ENCODE assay signal across 8 mouse cellular contexts in the genomic region with DNA sequence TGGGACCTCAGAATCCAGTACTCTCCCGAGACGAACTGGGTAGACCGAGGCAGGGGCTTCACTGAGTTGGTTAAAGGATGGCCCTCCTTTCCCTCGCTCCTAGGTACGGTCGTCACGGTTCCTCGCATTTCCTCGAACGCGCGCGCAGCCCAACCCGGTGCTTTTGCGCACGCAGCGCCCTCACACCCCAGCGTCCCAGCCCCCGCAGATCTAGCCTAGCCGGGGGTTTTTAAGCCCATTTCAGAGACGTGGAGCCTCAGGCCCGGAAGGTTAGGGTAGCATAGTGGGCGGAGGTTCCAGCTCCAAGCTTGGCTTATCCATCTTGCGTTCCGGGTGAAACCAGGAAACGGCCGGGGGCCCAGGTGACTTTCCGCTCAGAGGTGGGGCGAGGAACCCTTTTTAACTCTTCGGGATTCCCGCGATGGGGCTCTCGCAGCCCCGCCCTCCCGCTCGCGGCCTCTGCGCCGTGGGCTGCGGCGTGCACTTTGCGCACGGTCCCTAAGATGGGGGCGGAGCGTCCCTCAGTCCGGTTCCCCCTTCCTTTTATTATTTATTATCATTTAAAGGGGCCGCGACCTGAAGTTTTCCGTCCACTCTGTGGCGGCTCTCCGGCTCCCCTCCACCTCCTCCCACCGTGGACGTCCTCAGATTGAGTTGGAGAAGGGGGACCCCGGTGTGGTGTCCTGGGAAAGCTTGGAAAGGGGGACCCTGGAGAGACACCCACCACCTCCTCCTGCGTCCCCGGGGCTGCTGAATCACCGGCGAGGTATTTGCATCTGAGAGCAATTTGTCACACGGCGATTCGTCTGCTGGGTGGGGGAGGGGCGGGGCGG. TPM values are rescaled to one million over a fixed set of nuclear protein-coding genes. Genes with fewer than 3 reads are reported as not detected.
DNase-seq lines count a peak whose midpoint lies in the region; ATAC-seq and TF ChIP-seq lines count a peak whose summit lies in the region.

A gene (plus strand): TSS at position 553 of the 833 bp plus-strand sequence.

- peak within 1 kb of the TSS; percentile 96 for H3K4me3 ChIP-seq in embryonic facial prominence, embryonic 12.5 days
- H3K4me3 ChIP-seq in limb, embryonic 11.5 days (ENCODE audit: low read depth, low read length): peak within 1 kb of the TSS; percentile 98
- H3K4me3 ChIP-seq in midbrain, embryonic 13.5 days (replicated peaks): peak within 1 kb of the TSS; percentile 81
- peak within 1 kb of the TSS; percentile 83 for H3K4me3 ChIP-seq in small intestine, adult 2 months (ENCODE audit: low read depth, low read length)

- H3K4me1 ChIP-seq in embryonic facial prominence, embryonic 12.5 days: peaks cover 34% of the 10 kb centered on the region
- peaks cover 28% of the 10 kb centered on the region for H3K4me1 ChIP-seq in limb, embryonic 11.5 days (ENCODE audit: control insufficient read depth, insufficient read depth, low read length)
- peaks cover 43% of the 10 kb centered on the region for H3K4me1 ChIP-seq in midbrain, embryonic 13.5 days (replicated peaks)
- peaks cover 8% of the 10 kb centered on the region for H3K4me1 ChIP-seq in small intestine, adult 2 months (ENCODE audit: control insufficient read depth, insufficient read depth, insufficient read length, low read length)

- peak within 1 kb of the TSS; percentile 86 for H3K4me2 ChIP-seq in embryonic facial prominence, embryonic 12.5 days (replicated peaks)
- H3K4me2 ChIP-seq in limb, embryonic 11.5 days (ENCODE audit: low read depth, severe bottlenecking): peak within 1 kb of the TSS; percentile 81
- peak within 1 kb of the TSS; percentile 91 for H3K4me2 ChIP-seq in midbrain, embryonic 13.5 days (replicated peaks)

- H3K27me3 ChIP-seq in embryonic facial prominence, embryonic 12.5 days: peaks cover 20% of the 10 kb centered on the region
- H3K27me3 ChIP-seq in limb, embryonic 11.5 days (ENCODE audit: control insufficient read depth, insufficient read depth, low read length): peaks cover 16% of the 10 kb centered on the region
- peaks cover 22% of the 10 kb centered on the region for H3K27me3 ChIP-seq in midbrain, embryonic 13.5 days
- H3K27me3 ChIP-seq in small intestine, adult 2 months (ENCODE audit: control insufficient read depth, insufficient read depth, low read length): peaks cover 8% of the 10 kb centered on the region

- H3K9me3 ChIP-seq in embryonic facial prominence, embryonic 12.5 days: no peaks in the 10 kb centered on the region
- H3K9me3 ChIP-seq in limb, embryonic 11.5 days (ENCODE audit: control insufficient read depth, low read length): peaks cover 3% of the 10 kb centered on the region; the same call in 1 of the 2 replicates
- no peaks in the 10 kb centered on the region for H3K9me3 ChIP-seq in midbrain, embryonic 13.5 days

- H3K36me3 ChIP-seq in embryonic facial prominence, embryonic 12.5 days: peaks cover 12% of the 10 kb centered on the region
- peaks cover 7% of the 10 kb centered on the region; the same call in 1 of the 2 replicates for H3K36me3 ChIP-seq in limb, embryonic 11.5 days (ENCODE audit: control insufficient read depth, insufficient read depth, low read length)
- peaks cover 13% of the 10 kb centered on the region for H3K36me3 ChIP-seq in midbrain, embryonic 13.5 days
- no peaks in the 10 kb centered on the region for H3K36me3 ChIP-seq in small intestine, adult 2 months (ENCODE audit: control insufficient read depth, insufficient read depth, low read length)

- TF ChIP-seq CTCF in small intestine, adult 2 months (IDR thresholded peaks at IDR 0.05; ENCODE audit: extremely low read depth, insufficient read length, insufficient replicate concordance, low read depth, low read length): no peak

- H3K27ac ChIP-seq in embryonic facial prominence, embryonic 12.5 days: peak within 1 kb of the TSS; percentile 97
- peak within 1 kb of the TSS; percentile 91 for H3K27ac ChIP-seq in limb, embryonic 11.5 days (replicated peaks; ENCODE audit: low read depth, low read length)
- peak within 1 kb of the TSS; percentile 89 for H3K27ac ChIP-seq in midbrain, embryonic 13.5 days
- peak within 1 kb of the TSS; percentile 77 for H3K27ac ChIP-seq in small intestine, adult 2 months (ENCODE audit: insufficient read depth, low read depth, low read length)

- TF ChIP-seq POLR2A in small intestine, adult 2 months (IDR thresholded peaks at IDR 0.05; ENCODE audit: low read depth, low read length): peak; percentile 22; the same call in 1 of the 2 replicates

- peak within 1 kb of the TSS; percentile 91 for H3K9ac ChIP-seq in embryonic facial prominence, embryonic 12.5 days
- peak within 1 kb of the TSS; percentile 95 for H3K9ac ChIP-seq in limb, embryonic 11.5 days (ENCODE audit: low read length)
- H3K9ac ChIP-seq in midbrain, embryonic 13.5 days (replicated peaks): peak within 1 kb of the TSS; percentile 87

- under 1% methylated on average over 63 of the region's 63 CpGs for WGBS in embryonic facial prominence, embryonic 12.5 days
- WGBS in limb, embryonic 11.5 days: under 1% methylated on average over 63 of the region's 63 CpGs
- under 1% methylated on average over 63 of the region's 63 CpGs for WGBS in midbrain, embryonic 13.5 days
- under 1% methylated on average over 63 of the region's 63 CpGs for WGBS in small intestine, adult 2 months

- peak; percentile 90 for DNase-seq in 3T3-L1 (ENCODE audit: low read depth, low spot score)
- peak; percentile 90 to 93 for DNase-seq in adrenal gland, postnatal 36 days
- DNase-seq in heart, adult 18-20 months: peak; percentile 92 to 93
- DNase-seq in kidney, adult 18-20 months: peak; percentile 90
- peak; percentile 95 for DNase-seq in limb, embryonic 11.5 days (ENCODE audit: low spot score)

- ATAC-seq in embryonic facial prominence, embryonic 12.5 days (ENCODE audit: insufficient number of reproducible peaks, insufficient read depth, low FRiP score, low TSS enrichment): peak; percentile 54
- peak; percentile 74 for ATAC-seq in limb, embryonic 11.5 days (ENCODE audit: insufficient number of reproducible peaks, low FRiP score, low TSS enrichment, low read depth)
- ATAC-seq in midbrain, embryonic 13.5 days: peak; percentile 63

RNA-seq across cellular contexts. Expression of the gene that starts here (rescaled TPM):
- total RNA-seq in adrenal gland, postnatal 36 days (2021): 1 to 10 TPM; 3.0 to 4.1 TPM
- 4.9 and 6.6 TPM in 2 replicates for polyA plus RNA-seq in embryonic facial prominence, embryonic 12.5 days (2016; fragmentation: Nextera tagmentation; extraction: Ambion mirVana)
- total RNA-seq in heart, adult 18-20 months (2021): 1 to 10 TPM; 1.0 to 1.1 TPM
- 11.8 and 12.9 TPM in 2 replicates for polyA plus RNA-seq in limb, embryonic 11.5 days (2014; fragmentation: Nextera tagmentation; extraction: Ambion mirVana)
- 3.8 and 3.9 TPM in 2 replicates for polyA plus RNA-seq in midbrain, embryonic 13.5 days (2015; fragmentation: Nextera tagmentation; extraction: Ambion mirVana)
- 10.7 and 23.9 TPM in 2 replicates for polyA plus RNA-seq in small intestine, adult 2 months (2012; rRNA removed)

Comparison
In these comparisons a context has a peak if more than half of its experiments do, and no peak if none do; other contexts are left out.
1. Peak in every context shown above with its lines: DNase-seq, ATAC-seq, H3K4me3 ChIP-seq and H3K27ac ChIP-seq.